Mouse (Mus musculus) cortical plate, adult 2 months (tissue): Measurements from ENCODE around the gene Lrch3.

ENCODE experiments used
- CTCF ChIP-seq: fragments of 200-500 bp; IDR thresholded peaks from 2 replicates; pipeline ENCODE4 v1.5.1; 2011; ENCODE audit warnings: mild to moderate bottlenecking, control low read depth, low read length; ENCODE audit not compliant: insufficient read depth; ENCODE audit errors: extremely low read depth
- POLR2A ChIP-seq: fragments of 200-500 bp; IDR thresholded peaks from 2 replicates; pipeline ENCODE4 v1.6.1; 2011; ENCODE audit warnings: mild to moderate bottlenecking, low read length, control low read depth; ENCODE audit not compliant: insufficient read depth; ENCODE audit errors: extremely low read depth

DNA sequence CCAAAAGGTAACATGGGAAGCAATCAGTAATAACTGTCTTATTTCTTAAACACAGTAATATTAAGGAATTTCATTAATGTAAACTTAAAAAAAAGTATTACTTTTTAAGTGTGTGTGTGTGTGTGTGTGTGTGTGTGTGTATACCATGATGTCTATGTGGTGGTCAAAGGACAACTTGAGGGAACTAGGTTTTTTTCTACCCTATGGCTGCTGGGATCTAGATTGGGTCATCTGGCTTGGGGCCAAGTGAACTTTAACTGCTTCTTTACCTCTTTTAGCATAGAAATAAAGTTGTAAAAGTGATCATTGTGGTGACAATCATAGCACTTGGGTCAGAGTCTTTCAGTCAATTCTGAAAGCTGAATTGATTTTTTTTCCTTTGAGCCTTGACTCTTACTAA is 17.8 kb upstream of the Lrch3 start:
- TF ChIP-seq CTCF (no peak), POLR2A (no peak)
